Mouse (Mus musculus): ENCODE results near the gene Eefsec. TPM values are rescaled to one million over a fixed set of nuclear protein-coding genes. Genes with fewer than 3 reads are reported as not detected.

Eefsec gene
- total RNA-seq, 2 experiments from 2014 or later = 21.8 to 23.3 TPM

DNA sequence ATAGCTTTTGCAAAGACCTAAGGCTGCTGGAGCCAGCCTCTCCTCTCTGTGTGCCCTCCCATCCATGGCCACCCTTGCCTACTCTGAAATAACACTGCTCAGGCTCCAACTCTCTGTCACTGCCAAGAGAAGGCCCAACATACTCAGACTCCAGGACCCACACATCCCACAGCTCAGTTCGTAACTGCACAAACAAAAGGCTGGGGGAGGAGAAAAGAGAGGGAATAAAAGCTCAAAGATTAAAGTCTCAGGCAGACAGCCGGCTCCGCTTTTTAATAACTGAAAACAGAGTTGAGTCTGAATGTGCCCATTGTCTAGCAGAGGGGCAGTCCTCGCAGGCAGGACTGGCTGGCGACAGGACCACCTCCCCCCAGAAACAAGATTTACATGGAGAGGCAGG lies 36.8 kb downstream of the Eefsec start:
- TF ChIP-seq CTCF (IDR thresholded peaks at IDR 0.05) = no peak
- DNase-seq (ENCODE audit: extremely low spot score in 1 of 2, low spot score in 2 of 2) = no peak
- intact Hi-C loops (cut with DNase I) = no loop called here

DNA sequence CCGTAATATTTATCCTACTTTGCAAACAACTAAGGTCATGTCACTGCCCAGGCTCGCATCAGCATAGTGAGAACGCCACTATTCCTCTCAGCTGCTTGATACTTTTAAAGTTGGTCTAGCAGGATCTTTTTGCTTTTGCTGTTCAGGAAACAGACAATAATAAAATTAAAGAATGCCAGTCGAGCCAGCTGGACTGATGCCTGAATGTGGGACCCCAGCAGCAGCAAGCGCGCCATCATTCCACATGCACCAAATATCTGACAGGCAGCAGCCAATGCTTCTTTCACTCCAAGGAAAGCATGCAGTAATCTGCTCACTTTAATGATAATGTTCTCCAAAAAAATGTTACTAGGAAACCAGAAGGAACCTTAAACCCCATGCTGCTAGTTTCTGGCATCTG lies 45.9 kb downstream of the Eefsec start:
- Histone ChIP-seq H3K4me3 (no peak overlapping the region), H3K27ac (no peak overlapping the region)
- intact Hi-C loops (cut with DNase I) = no loop called here
- TF ChIP-seq CTCF (IDR thresholded peaks at IDR 0.05) = no peak
- no peak for DNase-seq (ENCODE audit: extremely low spot score in 1 of 2, low spot score in 2 of 2)

More for the DNA sequence above, 36.8 kb downstream of the Eefsec start:
- Histone ChIP-seq H3K4me3 (no peak overlapping the region), H3K27ac (no peak overlapping the region)

GRCm38 (mm10) chr6:88397985-88398384 lies 48.4 kb downstream of the Eefsec start:
- TF ChIP-seq CTCF (IDR thresholded peaks at IDR 0.05) = peak; percentile 20; the same call in 1 of the 2 replicates
- DNase-seq (ENCODE audit: extremely low spot score in 1 of 2, low spot score in 2 of 2) = no peak
- Histone ChIP-seq H3K27ac (no peak overlapping the region), H3K4me3 (no peak overlapping the region)
- intact Hi-C loops (cut with DNase I) = no loop called here

GRCm38 (mm10) chr6:88388946-88389345 lies 57.4 kb downstream of the Eefsec start:
- no peak overlapping the region for H3K27ac ChIP-seq
- no peak overlapping the region for H3K4me3 ChIP-seq
- no peak for DNase-seq (ENCODE audit: extremely low spot score in 1 of 2, low spot score in 2 of 2)
- no peak for TF ChIP-seq CTCF (IDR thresholded peaks at IDR 0.05)
- intact Hi-C loops (cut with DNase I) = no loop called here

GRCm38 (mm10) chr6:88387836-88388724 lies 58.3 kb downstream of the Eefsec start:
- DNase-seq (ENCODE audit: extremely low spot score in 1 of 2, low spot score in 2 of 2) = no peak
- Histone ChIP-seq H3K27ac (no peak overlapping the region), H3K4me3 (no peak overlapping the region)
- intact Hi-C loops (cut with DNase I) = no loop called here
- no peak for TF ChIP-seq CTCF (IDR thresholded peaks at IDR 0.05)

GRCm38 (mm10) chr6:88384420-88385053 lies 61.8 kb downstream of the Eefsec start:
- no peak for DNase-seq (ENCODE audit: extremely low spot score in 1 of 2, low spot score in 2 of 2)
- H3K27ac ChIP-seq = no peak overlapping the region
- H3K4me3 ChIP-seq = no peak overlapping the region
- no peak for TF ChIP-seq CTCF (IDR thresholded peaks at IDR 0.05)
- intact Hi-C loops (cut with DNase I) = no loop called here

GRCm38 (mm10) chr6:88383734-88384133 lies 62.6 kb downstream of the Eefsec start:
- no peak overlapping the region for H3K27ac ChIP-seq
- no peak overlapping the region for H3K4me3 ChIP-seq
- TF ChIP-seq CTCF (IDR thresholded peaks at IDR 0.05) = no peak
- intact Hi-C loops (cut with DNase I) = no loop called here
- DNase-seq (ENCODE audit: extremely low spot score in 1 of 2, low spot score in 2 of 2) = no peak

DNA sequence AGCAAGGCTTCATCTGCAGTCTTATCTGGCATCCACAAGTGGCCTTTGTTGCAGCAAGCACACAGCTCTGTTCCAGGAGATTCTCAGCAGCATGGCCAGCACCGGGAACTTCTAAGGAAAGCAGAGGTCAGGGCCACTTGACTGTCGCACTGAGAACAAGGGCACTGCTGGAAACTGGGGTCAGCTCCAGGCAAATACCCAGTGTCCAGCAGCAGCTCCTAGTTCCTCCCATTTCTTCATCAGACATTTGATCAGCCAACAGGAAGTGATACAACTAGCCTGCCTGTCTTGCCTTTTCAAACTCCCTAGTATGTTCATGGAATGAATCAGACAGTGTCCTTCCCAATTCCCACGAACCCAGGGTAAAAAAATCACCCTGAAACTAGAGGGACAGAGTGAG lies 66.6 kb downstream of the Eefsec start:
- DNase-seq (ENCODE audit: extremely low spot score in 1 of 2, low spot score in 2 of 2) = no peak
- no peak overlapping the region for H3K27ac ChIP-seq
- no peak overlapping the region for H3K4me3 ChIP-seq
- intact Hi-C loops (cut with DNase I) = no loop called here
- no peak for TF ChIP-seq CTCF (IDR thresholded peaks at IDR 0.05)

GRCm38 (mm10) chr6:88378829-88379228 lies 67.5 kb downstream of the Eefsec start:
- H3K4me3 ChIP-seq = no peak overlapping the region
- no peak; the same call in 1 of the 2 replicates for TF ChIP-seq CTCF (IDR thresholded peaks at IDR 0.05)
- DNase-seq (ENCODE audit: extremely low spot score in 1 of 2, low spot score in 2 of 2) = no peak
- intact Hi-C loops (cut with DNase I) = no loop called here
- no peak overlapping the region for H3K27ac ChIP-seq

DNA sequence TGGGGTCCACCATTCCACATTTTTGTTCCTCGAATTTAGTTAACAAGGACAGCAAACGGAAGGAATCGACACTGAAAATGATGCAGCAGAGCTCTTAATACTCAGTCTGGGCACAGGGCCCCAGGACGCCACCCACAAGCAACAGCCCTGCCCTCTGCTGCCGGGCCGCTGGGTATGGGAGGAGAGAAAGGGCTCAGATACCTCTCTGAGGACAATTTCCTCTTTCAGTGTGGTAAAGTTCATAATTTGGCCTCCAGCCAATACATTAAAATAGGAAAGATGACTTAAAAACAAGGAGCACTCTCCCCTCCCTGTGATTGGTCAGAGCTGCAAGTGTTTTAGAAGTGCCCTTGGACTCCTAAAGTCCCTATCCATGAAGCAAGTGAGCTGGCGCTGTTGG lies 72.1 kb downstream of the Eefsec start:
- DNase-seq (ENCODE audit: extremely low spot score in 1 of 2, low spot score in 2 of 2) = no peak
- no peak overlapping the region for H3K4me3 ChIP-seq
- H3K27ac ChIP-seq = no peak overlapping the region
- intact Hi-C loops (cut with DNase I) = no loop called here
- TF ChIP-seq CTCF (IDR thresholded peaks at IDR 0.05) = no peak

- Histone ChIP-seq H3K4me3 (no peak overlapping the region), H3K27ac (no peak overlapping the region)
- intact Hi-C loops (cut with DNase I) = no loop called here
- no peak for DNase-seq (ENCODE audit: extremely low spot score in 1 of 2, low spot score in 2 of 2)
- TF ChIP-seq CTCF (IDR thresholded peaks at IDR 0.05) = no peak
These were observed 76.3 kb downstream of the Eefsec start for GRCm38 (mm10) chr6:88369851-88370635.

DNA sequence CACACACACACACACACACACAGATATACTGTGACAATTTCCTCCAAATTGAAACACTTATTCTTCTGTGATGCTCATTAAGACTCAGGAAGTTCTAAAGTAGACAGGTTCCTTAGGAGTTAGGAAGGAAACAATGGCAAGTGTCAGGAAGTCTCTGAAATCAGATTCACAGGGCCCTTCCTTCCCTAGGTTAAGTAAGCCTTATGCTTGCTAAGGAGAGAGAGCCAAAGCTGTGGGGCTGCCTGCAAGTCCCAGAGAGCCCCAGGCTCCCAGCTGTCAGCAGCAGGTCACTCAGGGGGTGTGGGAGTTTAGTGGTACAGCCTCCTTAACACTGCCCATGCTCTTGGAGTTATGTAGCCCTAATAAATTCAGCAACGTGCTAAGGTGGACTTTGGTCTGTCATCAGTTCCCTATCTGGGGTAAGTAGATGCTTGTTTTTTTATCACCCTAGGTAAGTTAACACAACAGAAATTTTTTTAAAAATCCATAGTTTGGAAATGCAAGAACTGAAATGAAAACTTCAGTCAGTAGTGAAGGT lies 82.8 kb downstream of the Eefsec start:
- DNase-seq (ENCODE audit: extremely low spot score in 1 of 2, low spot score in 2 of 2) = no peak
- intact Hi-C loops (cut with DNase I) = no loop called here
- TF ChIP-seq CTCF (IDR thresholded peaks at IDR 0.05) = no peak
- no peak overlapping the region for H3K27ac ChIP-seq
- no peak overlapping the region for H3K4me3 ChIP-seq
